Comparison of ENCODE assay signal across 31 mouse cellular contexts in genomic region chr16:29384781-29385180, GRCm38 (mm10). TPM values are rescaled to one million over a fixed set of nuclear protein-coding genes. Genes with fewer than 3 reads are reported as not detected.
"Had no signal": no experiment of that assay in that cellular context is flagged by ENCODE, and none has a peak within 500 bp of the region (broad histone marks: within the 10 kb centered on the region; RNA-seq: fewer than 3 reads in every experiment).

No protein-coding gene starts in this region.

- H3K9me3 ChIP-seq: heart, embryonic 13.5 days; heart, embryonic 15.5 days; hindbrain, embryonic 12.5 days; kidney, embryonic 15.5 days; limb, embryonic 10.5 days; limb, embryonic 12.5 days had no signal

- H3K4me1 ChIP-seq: heart, embryonic 13.5 days; heart, embryonic 15.5 days; hindbrain, embryonic 12.5 days; kidney, embryonic 15.5 days; limb, embryonic 10.5 days; limb, embryonic 12.5 days had no signal

- ATAC-seq: hindbrain, embryonic 16.5 days; intestine, embryonic 16.5 days had no signal

- H3K36me3 ChIP-seq: heart, embryonic 13.5 days; heart, embryonic 15.5 days; hindbrain, embryonic 12.5 days; kidney, embryonic 15.5 days; limb, embryonic 10.5 days; limb, embryonic 12.5 days had no signal

- DNase-seq: gastrocnemius, adult 2 months; gastrocnemius, postnatal 10 days; gastrocnemius, postnatal 25 days; heart, adult 2 months; heart, postnatal 14 days; heart, postnatal 36 days; kidney, adult 11 months; kidney, adult 2 months; kidney, adult 9 months; kidney, postnatal 14 days; kidney, postnatal 36 days; layer of hippocampus, adult 9-11 months; layer of hippocampus, postnatal 36 days; liver had no signal

- H3K4me3 ChIP-seq: gastrocnemius, adult 2 months; heart, adult 2 months; heart, embryonic 13.5 days; heart, embryonic 15.5 days; hindbrain, embryonic 12.5 days; kidney, embryonic 15.5 days; limb, embryonic 10.5 days; limb, embryonic 12.5 days had no signal

- H3K27me3 ChIP-seq: heart, embryonic 13.5 days; heart, embryonic 15.5 days; hindbrain, embryonic 12.5 days; kidney, embryonic 15.5 days; limb, embryonic 12.5 days had no signal

- H3K9ac ChIP-seq: heart, embryonic 13.5 days; heart, embryonic 15.5 days; hindbrain, embryonic 12.5 days; hindbrain, embryonic 14.5 days; kidney, embryonic 15.5 days; limb, embryonic 12.5 days had no signal

- H3K4me2 ChIP-seq: heart, embryonic 11.5 days; heart, embryonic 13.5 days; heart, embryonic 15.5 days; hindbrain, embryonic 12.5 days; hindbrain, embryonic 14.5 days; kidney, embryonic 15.5 days; limb, embryonic 12.5 days; liver, embryonic 11.5 days had no signal

- H3K27ac ChIP-seq: gastrocnemius, adult 2 months; heart, adult 2 months; heart, embryonic 13.5 days; heart, embryonic 15.5 days; hindbrain, embryonic 12.5 days; hindbrain, embryonic 14.5 days; kidney, embryonic 15.5 days; kidney, postnatal 0 days; limb, embryonic 10.5 days; limb, embryonic 12.5 days had no signal

RNA-seq across cellular contexts. Expression of gene Atp13a5, which starts 6.2 kb away (rescaled TPM):
- total RNA-seq: granulocyte monocyte progenitor cell, adult 5-6 weeks; heart, adult 2 months; heart, postnatal 14 days; heart, postnatal 36 days; hematopoietic stem cell, adult 5-6 weeks had no signal
- polyA plus RNA-seq: heart, embryonic 11.5 days; heart, embryonic 13.5 days; heart, embryonic 15.5 days; heart, postnatal 0 days; intestine, embryonic 14.5 days; intestine, embryonic 16.5 days; kidney, adult 2 months; kidney, embryonic 15.5 days; kidney, postnatal 0 days; large intestine, adult 2 months; limb, embryonic 12.5 days; liver, embryonic 11.5 days had no signal
